ENCODE assay signal across 9 mouse cellular contexts in the genomic region with DNA sequence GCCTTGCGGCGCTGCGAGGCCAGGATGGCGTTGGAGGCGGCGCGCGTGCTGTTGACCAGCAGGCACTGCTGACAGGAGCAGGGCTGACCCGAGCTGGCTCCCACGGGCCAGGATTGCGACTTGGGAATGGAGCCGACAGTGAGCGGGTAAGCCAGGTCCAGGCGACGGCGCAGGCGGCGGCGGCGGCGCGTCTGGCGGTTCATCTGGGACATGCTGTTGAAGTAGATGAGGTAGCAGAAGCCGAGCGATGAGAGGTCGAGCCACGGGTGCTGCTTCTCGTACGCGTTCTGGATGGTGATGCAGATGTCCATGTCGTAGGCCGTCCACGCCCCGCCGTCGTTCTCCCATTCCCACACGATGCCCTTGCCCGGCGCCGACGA. TPM values are rescaled to one million over a fixed set of nuclear protein-coding genes. Genes with fewer than 3 reads are reported as not detected.
DNase-seq lines count a peak whose midpoint lies in the region; ATAC-seq and TF ChIP-seq lines count a peak whose summit lies in the region.
"Had no signal": no experiment of that assay in that cellular context is flagged by ENCODE, and none has a peak within 500 bp of the region (broad histone marks: within the 10 kb centered on the region; RNA-seq: fewer than 3 reads in every experiment).

No protein-coding gene starts in this region.

- H3K9ac ChIP-seq in kidney, embryonic 16.5 days (replicated peaks; ENCODE audit: low read length) = no peak overlapping the region
- peak overlapping the region; percentile 43 for H3K9ac ChIP-seq in ES-Bruce4 (ENCODE audit: low read depth, poor library complexity, severe bottlenecking)
- peak overlapping the region; percentile 43; the same call in 1 of the 2 replicates for H3K9ac ChIP-seq in hindbrain, embryonic 13.5 days
- H3K9ac ChIP-seq: liver, embryonic 14.5 days had no signal

- H3K27me3 ChIP-seq in kidney, embryonic 16.5 days (ENCODE audit: insufficient read depth, low read length) = peaks cover 47% of the 10 kb centered on the region
- H3K27me3 ChIP-seq in ES-Bruce4 (ENCODE audit: control insufficient read depth, insufficient read depth, low read length, poor library complexity, severe bottlenecking) = no peaks in the 10 kb centered on the region
- H3K27me3 ChIP-seq in hindbrain, embryonic 13.5 days = peaks cover 75% of the 10 kb centered on the region

- ATAC-seq in kidney, embryonic 16.5 days (ENCODE audit: low FRiP score, low TSS enrichment) = no peak
- ATAC-seq in hindbrain, embryonic 13.5 days (ENCODE audit: low FRiP score) = no peak
- ATAC-seq in monocyte, adult 5-6 weeks (replicated peaks; ENCODE audit: insufficient number of reproducible peaks, low FRiP score, low TSS enrichment, poor library complexity, severe bottlenecking) = no peak
- ATAC-seq: activated CD4-positive, CD25-positive, alpha-beta regulatory T cell, adult 4 months had no signal

- H3K4me3 ChIP-seq in kidney, embryonic 16.5 days (ENCODE audit: low read length) = peak overlapping the region; percentile 35
- peak overlapping the region; percentile 40 for H3K4me3 ChIP-seq in ES-Bruce4 (ENCODE audit: low read depth, low read length)
- peak overlapping the region; percentile 8; the same call in 1 of the 2 replicates for H3K4me3 ChIP-seq in hindbrain, embryonic 13.5 days

- TF ChIP-seq POLR2A in ES-Bruce4 (IDR thresholded peaks at IDR 0.05; ENCODE audit: insufficient read depth, low read length) = no peak

- 3% methylated on average over 41 of the region's 41 CpGs for WGBS in kidney, embryonic 16.5 days
- 7% methylated on average over 41 of the region's 41 CpGs for WGBS in hindbrain, embryonic 13.5 days

- H3K4me2 ChIP-seq in kidney, embryonic 16.5 days (replicated peaks; ENCODE audit: low read depth, low read length) = peak overlapping the region; percentile 51
- peak overlapping the region; percentile 26; the same call in 1 of the 2 replicates for H3K4me2 ChIP-seq in hindbrain, embryonic 13.5 days

- H3K36me3 ChIP-seq in kidney, embryonic 16.5 days (ENCODE audit: insufficient read depth, low read length) = no peaks in the 10 kb centered on the region
- no peaks in the 10 kb centered on the region for H3K36me3 ChIP-seq in ES-Bruce4 (ENCODE audit: control insufficient read depth, insufficient read depth, low read length, poor library complexity, severe bottlenecking)
- peaks cover 46% of the 10 kb centered on the region for H3K36me3 ChIP-seq in hindbrain, embryonic 13.5 days

- no peak for DNase-seq in kidney, adult 18-20 months
- DNase-seq in ZHBTc4 (ENCODE audit: low read depth, low spot score) = peak; percentile 48
- no peak for DNase-seq in Muller cell, postnatal 12 days (ENCODE audit: inconsistent ontology term)

- TF ChIP-seq CTCF in ES-Bruce4 (IDR thresholded peaks at IDR 0.05; ENCODE audit: low read depth, low read length) = no peak

- no peak overlapping the region for H3K27ac ChIP-seq in kidney, embryonic 16.5 days (ENCODE audit: low read length)
- no peak overlapping the region for H3K27ac ChIP-seq in ES-Bruce4 (ENCODE audit: insufficient read depth, low read length)
- H3K27ac ChIP-seq in hindbrain, embryonic 13.5 days = no peak overlapping the region
- H3K27ac ChIP-seq: liver, embryonic 14.5 days had no signal

- peaks cover 20% of the 10 kb centered on the region for H3K4me1 ChIP-seq in kidney, embryonic 16.5 days (ENCODE audit: insufficient read depth, low read length)
- peaks cover 14% of the 10 kb centered on the region for H3K4me1 ChIP-seq in ES-Bruce4 (ENCODE audit: control insufficient read depth, insufficient read depth, low read length)
- peaks cover 48% of the 10 kb centered on the region for H3K4me1 ChIP-seq in hindbrain, embryonic 13.5 days (replicated peaks)

- H3K9me3 ChIP-seq in kidney, embryonic 16.5 days (ENCODE audit: low read length) = no peaks in the 10 kb centered on the region
- no peaks in the 10 kb centered on the region for H3K9me3 ChIP-seq in ES-Bruce4 (replicated peaks; ENCODE audit: control insufficient read depth, insufficient read depth, low read length, poor library complexity, severe bottlenecking)
- no peaks in the 10 kb centered on the region for H3K9me3 ChIP-seq in hindbrain, embryonic 13.5 days

- TF ChIP-seq EP300 in ES-Bruce4 (IDR thresholded peaks at IDR 0.05; ENCODE audit: insufficient read depth, low read depth, low read length) = no peak

RNA-seq across cellular contexts. Expression of gene Dtx1, which starts 17.0 kb away (rescaled TPM):
- polyA plus RNA-seq in kidney, embryonic 16.5 days (2015; fragmentation: Nextera tagmentation; extraction: Ambion mirVana) = 5.4 and 7.9 TPM in 2 replicates
- polyA plus RNA-seq in ES-Bruce4 (2011; ENCODE audit: insufficient read depth, insufficient read length, low read depth, missing spikeins) = 19.1 and 21.0 TPM in 2 replicates
- polyA plus RNA-seq in hindbrain, embryonic 13.5 days (2015; fragmentation: Nextera tagmentation; extraction: Ambion mirVana) = 34.5 and 34.8 TPM in 2 replicates
- 5.4 to 12.1 TPM (median 8.1 TPM) in 3 replicates for total RNA-seq in monocyte, adult 5-6 weeks (2017)

RNA-seq across cellular contexts. Expression of gene Rasal1, which starts 46.1 kb away (rescaled TPM):
- 0.66 and 0.70 TPM in 2 replicates for polyA plus RNA-seq in kidney, embryonic 16.5 days (2015; fragmentation: Nextera tagmentation; extraction: Ambion mirVana)
- polyA plus RNA-seq in ES-Bruce4 (2011; ENCODE audit: insufficient read depth, insufficient read length, low read depth, missing spikeins) = 2.0 and 3.5 TPM in 2 replicates
- 0.14 TPM in 2 replicates for polyA plus RNA-seq in hindbrain, embryonic 13.5 days (2015; fragmentation: Nextera tagmentation; extraction: Ambion mirVana)
- total RNA-seq in monocyte, adult 5-6 weeks (2017) = 0.48 to 0.49 TPM in 2 of 3 replicates, not detected in the other

RNA-seq across cellular contexts. Expression of gene Oas2, which starts 55.0 kb away (rescaled TPM):
- polyA plus RNA-seq in kidney, embryonic 16.5 days (2015; fragmentation: Nextera tagmentation; extraction: Ambion mirVana) = 0.44 and 0.51 TPM in 2 replicates
- polyA plus RNA-seq in ES-Bruce4 (2011; ENCODE audit: insufficient read depth, insufficient read length, low read depth, missing spikeins) = 0.76 and 0.84 TPM in 2 replicates
- polyA plus RNA-seq in hindbrain, embryonic 13.5 days (2015; fragmentation: Nextera tagmentation; extraction: Ambion mirVana) = 0.14 and 0.25 TPM in 2 replicates
- total RNA-seq in monocyte, adult 5-6 weeks (2017) = 2.2 to 8.7 TPM (median 5.3 TPM) in 3 replicates
